Mouse (Mus musculus): Measurements from ENCODE around the gene Spaca4. TPM values are rescaled to one million over a fixed set of nuclear protein-coding genes. Genes with fewer than 3 reads are reported as not detected.

The Spaca4 gene
- polyA plus RNA-seq, 1 experiment = not detected

DNA sequence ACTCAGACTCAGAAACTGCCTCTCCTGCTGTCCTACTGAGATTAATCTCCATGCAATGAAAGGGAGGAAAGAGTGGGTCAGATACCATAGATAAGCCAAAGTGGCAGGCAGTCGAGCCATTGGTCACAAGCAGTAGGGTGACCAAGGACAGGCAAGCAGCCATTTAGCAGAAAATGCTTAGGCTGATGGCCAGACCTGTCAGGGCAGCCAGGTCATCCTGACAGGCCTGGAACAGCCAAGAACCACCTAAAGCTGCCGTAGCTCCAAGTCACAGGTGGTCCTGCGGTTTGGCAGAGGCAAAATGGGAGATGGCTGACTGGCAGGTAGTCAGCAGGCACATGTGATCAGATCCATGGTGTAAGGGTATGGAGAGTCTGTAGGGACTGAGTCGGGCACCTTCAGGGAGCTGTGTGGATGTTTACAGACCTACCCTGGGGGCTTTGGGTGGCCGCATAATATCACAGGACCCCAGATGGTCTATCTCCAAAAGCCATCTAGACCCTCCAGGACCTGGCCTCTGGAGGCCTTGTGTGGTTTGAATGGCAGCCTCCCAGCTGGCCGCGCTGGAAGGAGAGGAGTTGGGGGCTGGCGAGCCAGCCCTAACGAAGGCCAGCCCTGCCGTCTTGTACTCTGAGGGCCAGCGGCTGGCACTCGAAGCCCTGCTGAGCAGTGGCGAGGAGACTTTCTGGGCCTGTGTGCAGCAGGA is 3.8 kb downstream of the Spaca4 start:
- H3K36me3 ChIP-seq (ENCODE audit: control insufficient read depth, insufficient read depth) = no peaks in the 10 kb centered on the region
- TF ChIP-seq POLR2A (IDR thresholded peaks at IDR 0.05; ENCODE audit: insufficient read length, low read depth) (peak; percentile 33), POLR2AphosphoS2 (IDR thresholded peaks at IDR 0.05; ENCODE audit: insufficient read length, low read depth) (peak; percentile 74), MYOG (IDR thresholded peaks at IDR 0.05; ENCODE audit: control insufficient read depth in 1 of 3, insufficient read depth in 1 of 3, insufficient read length in 2 of 3, low read depth in 2 of 3) (no peak), TCF3 (IDR thresholded peaks at IDR 0.05; ENCODE audit: insufficient read length, low read depth) (no peak)
- peaks cover 22% of the 10 kb centered on the region for H3K79me2 ChIP-seq (ENCODE audit: control insufficient read depth, insufficient read depth)

GRCm38 (mm10) chr7:45721234-45721571 is 4.4 kb downstream of the Spaca4 start:
- H3K27me3 ChIP-seq (ENCODE audit: control insufficient read depth, insufficient read depth, insufficient read length) = no peaks in the 10 kb centered on the region
- no peak overlapping the region for H3K4me2 ChIP-seq (ENCODE audit: low read depth)
- H3K4me3 ChIP-seq = no peak overlapping the region
- no peak overlapping the region for H3ac ChIP-seq (ENCODE audit: control insufficient read depth, insufficient read length)
- H3K79me2 ChIP-seq (ENCODE audit: control insufficient read depth, insufficient read depth) = peaks cover 28% of the 10 kb centered on the region
- no peak for TF ChIP-seq MYOD1 (IDR thresholded peaks at IDR 0.05; ENCODE audit: control insufficient read depth in 1 of 3, insufficient read length in 2 of 3, low read depth in 2 of 3)
- no peak for TF ChIP-seq CEBPB (IDR thresholded peaks at IDR 0.05; ENCODE audit: insufficient read depth, poor library complexity, severe bottlenecking)
- TF ChIP-seq POLR2AphosphoS2 (IDR thresholded peaks at IDR 0.05; ENCODE audit: insufficient read length, low read depth) = no peak
- TF ChIP-seq TCF3 (IDR thresholded peaks at IDR 0.05; ENCODE audit: insufficient read length, low read depth) = no peak
- TF ChIP-seq TCF12 (IDR thresholded peaks at IDR 0.05; ENCODE audit: insufficient read depth, poor library complexity, severe bottlenecking) = no peak
- no peak for TF ChIP-seq REST (IDR thresholded peaks at IDR 0.05; ENCODE audit: insufficient read depth, insufficient read length)
- TF ChIP-seq MYOG (IDR thresholded peaks at IDR 0.05; ENCODE audit: control insufficient read depth in 1 of 3, insufficient read depth in 1 of 3, insufficient read length in 2 of 3, low read depth in 2 of 3) = no peak
- TF ChIP-seq E2F4 (IDR thresholded peaks at IDR 0.05; ENCODE audit: insufficient read depth) = no peak
- no peak for TF ChIP-seq SRF (IDR thresholded peaks at IDR 0.05; ENCODE audit: control insufficient read depth, insufficient read length, low read depth)
- no peak for TF ChIP-seq USF1 (IDR thresholded peaks at IDR 0.05; ENCODE audit: low read depth)
- no peaks in the 10 kb centered on the region for H3K36me3 ChIP-seq (ENCODE audit: control insufficient read depth, insufficient read depth)

More for the DNA sequence above, 3.8 kb downstream of the Spaca4 start:
- H3K4me3 ChIP-seq = no peak overlapping the region
- H3K4me2 ChIP-seq (ENCODE audit: low read depth) = no peak overlapping the region
- H3K27me3 ChIP-seq (ENCODE audit: control insufficient read depth, insufficient read depth, insufficient read length) = no peaks in the 10 kb centered on the region
- no peak overlapping the region for H3ac ChIP-seq (ENCODE audit: control insufficient read depth, insufficient read length)

- H3ac ChIP-seq (ENCODE audit: control insufficient read depth, insufficient read length) = no peak within 1 kb of the TSS
- TF ChIP-seq MYOD1 (IDR thresholded peaks at IDR 0.05; ENCODE audit: control insufficient read depth in 1 of 3, insufficient read length in 2 of 3, low read depth in 2 of 3) (no peak), TCF12 (IDR thresholded peaks at IDR 0.05; ENCODE audit: insufficient read depth, poor library complexity, severe bottlenecking) (no peak), POLR2A (IDR thresholded peaks at IDR 0.05; ENCODE audit: insufficient read length, low read depth) (no peak), SRF (IDR thresholded peaks at IDR 0.05; ENCODE audit: control insufficient read depth, insufficient read length, low read depth) (no peak), POLR2AphosphoS2 (IDR thresholded peaks at IDR 0.05; ENCODE audit: insufficient read length, low read depth) (peak; percentile 25)
- no peak within 1 kb of the TSS for H3K4me2 ChIP-seq (ENCODE audit: low read depth)
- peak within 1 kb of the TSS; percentile 96 for H3K4me3 ChIP-seq
- H3K36me3 ChIP-seq (ENCODE audit: control insufficient read depth, insufficient read depth) = no peaks in the 10 kb centered on the region
- H3K79me2 ChIP-seq (ENCODE audit: control insufficient read depth, insufficient read depth) = peaks cover 34% of the 10 kb centered on the region
- no peaks in the 10 kb centered on the region for H3K27me3 ChIP-seq (ENCODE audit: control insufficient read depth, insufficient read depth, insufficient read length)
These were observed 5.0 kb downstream of the Spaca4 start, which contains the start of gene Fam83e for GRCm38 (mm10) chr7:45720413-45721233. Fam83e (plus strand) TSS chr7:45721212.

DNA sequence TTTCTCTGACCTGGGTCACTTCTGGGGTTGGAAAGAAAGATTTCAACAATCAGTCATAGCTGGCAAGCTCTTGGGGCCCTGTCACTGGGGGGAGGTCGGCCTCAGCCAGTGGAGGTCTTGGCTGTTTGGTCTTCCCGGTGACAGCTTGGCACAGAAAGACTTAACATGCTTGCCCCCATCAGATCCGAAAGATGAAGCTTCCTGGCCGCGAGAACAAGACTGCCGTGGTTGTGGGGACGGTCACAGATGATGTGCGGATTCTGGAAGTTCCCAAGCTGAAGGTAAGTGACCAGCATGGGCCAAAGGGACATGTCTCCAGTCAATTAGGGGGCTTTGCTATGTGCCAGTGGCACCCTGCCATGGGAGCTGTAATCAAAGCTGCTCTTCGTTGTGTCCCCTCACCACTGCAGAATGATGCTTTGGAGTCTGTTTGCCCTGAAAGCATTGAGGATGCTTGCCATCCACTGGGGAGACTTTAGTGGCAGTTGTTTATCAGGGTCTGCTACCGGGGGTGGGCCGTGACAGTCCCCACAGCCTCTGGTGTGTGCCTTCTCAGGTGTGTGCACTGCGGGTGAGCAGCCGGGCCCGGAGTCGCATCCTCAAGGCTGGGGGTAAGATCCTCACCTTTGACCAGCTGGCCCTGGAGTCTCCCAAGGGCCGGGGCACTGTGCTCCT is 5.7 kb downstream of the Spaca4 start:
- Histone ChIP-seq H3K4me3 (peak overlapping the region; percentile 96), H3K4me2 (ENCODE audit: low read depth) (peak overlapping the region; percentile 96), H3K36me3 (ENCODE audit: control insufficient read depth, insufficient read depth) (no peaks in the 10 kb centered on the region), H3K79me2 (ENCODE audit: control insufficient read depth, insufficient read depth) (peaks cover 37% of the 10 kb centered on the region), H3K27me3 (ENCODE audit: control insufficient read depth, insufficient read depth, insufficient read length) (no peaks in the 10 kb centered on the region), H3ac (ENCODE audit: control insufficient read depth, insufficient read length) (no peak overlapping the region)
- TF ChIP-seq POLR2AphosphoS2 (IDR thresholded peaks at IDR 0.05; ENCODE audit: insufficient read length, low read depth) = no peak
- no peak for TF ChIP-seq E2F4 (IDR thresholded peaks at IDR 0.05; ENCODE audit: insufficient read depth)
- TF ChIP-seq REST (IDR thresholded peaks at IDR 0.05; ENCODE audit: insufficient read depth, insufficient read length) = no peak
- no peak for TF ChIP-seq CEBPB (IDR thresholded peaks at IDR 0.05; ENCODE audit: insufficient read depth, poor library complexity, severe bottlenecking)
- TF ChIP-seq SRF (IDR thresholded peaks at IDR 0.05; ENCODE audit: control insufficient read depth, insufficient read length, low read depth) = no peak
- no peak for TF ChIP-seq POLR2A (IDR thresholded peaks at IDR 0.05; ENCODE audit: insufficient read length, low read depth)
- no peak for TF ChIP-seq TCF12 (IDR thresholded peaks at IDR 0.05; ENCODE audit: insufficient read depth, poor library complexity, severe bottlenecking)
- TF ChIP-seq MYOG (IDR thresholded peaks at IDR 0.05; ENCODE audit: control insufficient read depth in 1 of 3, insufficient read depth in 1 of 3, insufficient read length in 2 of 3, low read depth in 2 of 3) = no peak
- TF ChIP-seq TCF3 (IDR thresholded peaks at IDR 0.05; ENCODE audit: insufficient read length, low read depth) = no peak

All from myocyte (in vitro differentiated cells).